Mouse (Mus musculus) kidney, embryonic 16.5 days (tissue): ENCODE data around the gene Samd4b. TPM values are rescaled to one million over a fixed set of nuclear protein-coding genes. Genes with fewer than 3 reads are reported as not detected.

ENCODE experiments used
- ATAC-seq: fragments of 200-750 bp; cut with Nextera tagmentation; 2 replicates; pipeline ENCODE4 v1.8.0; 2017; ENCODE audit warnings: moderate TSS enrichment; ENCODE audit not compliant: low FRiP score, low TSS enrichment
- H3K27ac ChIP-seq: fragments of 300-500 bp; sonication (generic); 2 replicates; pipeline ENCODE4 v1.5.1; 2014; ENCODE audit warnings: low read length
- H3K27me3 ChIP-seq: fragments of 300-500 bp; sonication (generic); 2 replicates; pipeline ENCODE4 v1.6.1; 2014; ENCODE audit warnings: low read length, control low read depth, mixed read lengths; ENCODE audit not compliant: insufficient read depth
- H3K36me3 ChIP-seq: fragments of 300-500 bp; sonication (generic); 2 replicates; pipeline ENCODE4 v1.6.1; 2014; ENCODE audit warnings: low read length, control low read depth, mixed read lengths; ENCODE audit not compliant: insufficient read depth
- H3K4me1 ChIP-seq: fragments of 300-500 bp; sonication (generic); 2 replicates; pipeline ENCODE4 v1.6.1; 2014; ENCODE audit warnings: low read length, control low read depth, mixed read lengths; ENCODE audit not compliant: insufficient read depth
- H3K4me2 ChIP-seq: fragments of 300-500 bp; sonication (generic); replicated peaks from 2 replicates; pipeline ENCODE4 v1.6.1; 2014; ENCODE audit warnings: low read depth, low read length
- H3K4me3 ChIP-seq: fragments of 300-500 bp; sonication (generic); 2 replicates; pipeline ENCODE4 v1.5.1; 2014; ENCODE audit warnings: mild to moderate bottlenecking, low read length
- H3K9ac ChIP-seq: fragments of 300-500 bp; sonication (generic); replicated peaks from 2 replicates; pipeline ENCODE4 v1.6.1; 2014; ENCODE audit warnings: low read length
- H3K9me3 ChIP-seq: fragments of 300-500 bp; sonication (generic); 2 replicates; pipeline ENCODE4 v1.6.1; 2016; ENCODE audit warnings: low read length, control low read depth
- WGBS: fragments of 180-500 bp; shearing (Covaris S2); extraction: QIAGEN DNeasy Blood & Tissue Kit; methylation state at CpG from one replicate; pipeline ENCODE4 v1.1.7; 2014; 5-methylcytosine and 5-hydroxymethylcytosine counted together
- polyA plus RNA-seq: library from polyadenylated mRNA; unstranded; fragments of >200 nt; fragmentation: Nextera tagmentation; extraction: Ambion mirVana; gene quantifications from 2 replicates; pipeline ENCODE4 v1.2.1, GENCODE M21; 2015

Gene Samd4b
- polyA plus RNA-seq, 1 experiment from 2014 or later, result 20.7 TPM

DNA sequence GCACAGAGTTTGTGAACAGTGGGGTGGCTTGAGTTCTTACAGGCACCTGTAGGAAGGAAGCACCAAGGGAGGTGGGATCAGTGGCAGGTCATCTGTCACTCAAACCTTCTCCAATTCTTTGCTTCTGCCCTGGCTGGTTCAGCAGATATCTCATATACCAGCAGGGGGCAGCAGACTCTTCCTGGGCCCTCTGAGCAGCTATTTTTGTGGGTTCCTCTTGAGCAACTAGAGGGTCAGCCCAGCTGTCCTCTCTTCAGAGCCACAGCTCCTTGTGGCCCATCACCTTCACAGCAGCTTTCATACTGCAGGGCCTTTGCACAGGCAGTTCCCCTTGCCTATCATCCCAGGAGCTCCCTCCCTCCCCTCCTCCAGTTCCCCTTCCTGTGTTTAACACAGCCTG is 29.7 kb downstream of the Samd4b start:
- H3K9me3 ChIP-seq, result no peaks in the 10 kb centered on the region
- no peak overlapping the region for H3K4me2 ChIP-seq
- no peak overlapping the region for H3K4me3 ChIP-seq
- H3K27me3 ChIP-seq, result no peaks in the 10 kb centered on the region
- no peak overlapping the region for H3K9ac ChIP-seq
- no peak for ATAC-seq
- peaks cover 37% of the 10 kb centered on the region for H3K4me1 ChIP-seq
- H3K27ac ChIP-seq, result no peak overlapping the region
- peaks cover 54% of the 10 kb centered on the region for H3K36me3 ChIP-seq

DNA sequence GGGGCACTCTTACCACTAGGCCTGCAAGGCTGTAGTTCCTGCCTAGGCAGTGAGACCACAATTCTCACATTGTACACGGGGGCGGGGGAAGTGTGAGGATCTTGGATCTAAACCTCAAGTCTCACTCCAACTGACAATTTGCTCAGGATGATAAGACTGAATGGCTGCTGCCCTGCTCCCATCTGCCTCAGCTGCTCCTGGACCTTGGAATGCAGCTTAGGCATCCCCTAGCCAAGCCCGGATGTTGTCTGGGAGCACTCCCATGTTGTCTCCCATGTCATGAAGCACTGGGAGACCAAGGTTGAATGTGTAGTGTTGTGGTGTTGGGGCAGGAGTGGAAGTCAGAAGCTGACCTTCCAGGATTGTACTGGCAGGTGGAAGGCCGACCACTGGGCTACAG is 30.4 kb downstream of the Samd4b start:
- no peak overlapping the region for H3K27ac ChIP-seq
- H3K4me3 ChIP-seq, result no peak overlapping the region
- H3K9me3 ChIP-seq, result no peaks in the 10 kb centered on the region
- H3K36me3 ChIP-seq, result peaks cover 62% of the 10 kb centered on the region
- H3K4me1 ChIP-seq, result peaks cover 30% of the 10 kb centered on the region
- H3K27me3 ChIP-seq, result no peaks in the 10 kb centered on the region
- no peak for ATAC-seq
- no peak overlapping the region for H3K4me2 ChIP-seq
- no peak overlapping the region for H3K9ac ChIP-seq
- 84% methylated on average over 4 of the region's 4 CpGs for WGBS

DNA sequence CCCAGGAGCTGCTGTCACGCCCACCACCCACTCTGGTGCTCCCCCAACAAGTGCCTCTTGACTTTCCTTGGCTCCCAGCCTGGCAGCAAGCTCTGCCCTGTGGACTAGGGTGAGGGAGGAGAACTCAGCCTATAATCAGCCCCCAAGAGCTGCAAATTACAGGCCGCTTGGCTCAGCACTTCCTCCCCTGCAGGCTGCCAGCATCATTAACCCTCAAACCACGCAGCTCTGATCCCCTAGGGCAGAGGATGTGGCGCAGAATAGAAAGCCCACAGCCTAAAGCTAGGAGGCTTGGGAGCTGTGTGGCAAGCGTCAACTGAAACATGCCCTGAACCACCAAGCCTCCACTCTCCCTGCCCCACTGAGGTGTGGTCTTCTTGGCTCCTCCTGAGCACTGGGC is 32.5 kb downstream of the Samd4b start:
- ATAC-seq, result no peak
- Histone ChIP-seq H3K4me1 (peaks cover 9% of the 10 kb centered on the region), H3K36me3 (peaks cover 79% of the 10 kb centered on the region), H3K4me3 (no peak overlapping the region), H3K27ac (no peak overlapping the region), H3K4me2 (no peak overlapping the region), H3K9me3 (no peaks in the 10 kb centered on the region), H3K27me3 (no peaks in the 10 kb centered on the region), H3K9ac (no peak overlapping the region)
- 77% methylated on average over 5 of the region's 5 CpGs for WGBS

DNA sequence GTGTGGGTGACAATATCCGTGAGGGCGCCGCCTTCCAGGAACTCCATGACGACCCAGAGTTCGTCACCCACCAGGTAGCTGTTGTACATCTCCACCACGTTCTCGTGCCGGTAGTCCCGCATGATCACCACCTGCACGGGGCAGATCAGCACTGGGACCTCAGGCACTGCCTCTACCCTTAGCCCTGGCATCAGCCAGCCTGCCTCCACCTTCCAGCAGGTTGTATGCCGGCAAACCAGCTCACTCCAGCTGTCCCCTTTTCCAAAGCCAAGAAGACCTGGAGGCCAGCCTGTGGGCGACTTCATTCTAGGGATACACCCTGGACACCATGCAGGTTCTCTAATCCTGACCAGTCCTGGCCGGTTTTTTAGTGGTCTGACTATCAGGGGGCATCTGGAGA is 35.0 kb downstream of the Samd4b start:
- no peak for ATAC-seq
- H3K36me3 ChIP-seq, result peaks cover 86% of the 10 kb centered on the region
- no peak overlapping the region for H3K27ac ChIP-seq
- no peaks in the 10 kb centered on the region for H3K9me3 ChIP-seq
- H3K27me3 ChIP-seq, result no peaks in the 10 kb centered on the region
- no peak overlapping the region for H3K4me2 ChIP-seq
- peaks cover 7% of the 10 kb centered on the region for H3K4me1 ChIP-seq
- H3K4me3 ChIP-seq, result no peak overlapping the region
- H3K9ac ChIP-seq, result no peak overlapping the region
- 93% methylated on average over 13 of the region's 13 CpGs for WGBS

DNA sequence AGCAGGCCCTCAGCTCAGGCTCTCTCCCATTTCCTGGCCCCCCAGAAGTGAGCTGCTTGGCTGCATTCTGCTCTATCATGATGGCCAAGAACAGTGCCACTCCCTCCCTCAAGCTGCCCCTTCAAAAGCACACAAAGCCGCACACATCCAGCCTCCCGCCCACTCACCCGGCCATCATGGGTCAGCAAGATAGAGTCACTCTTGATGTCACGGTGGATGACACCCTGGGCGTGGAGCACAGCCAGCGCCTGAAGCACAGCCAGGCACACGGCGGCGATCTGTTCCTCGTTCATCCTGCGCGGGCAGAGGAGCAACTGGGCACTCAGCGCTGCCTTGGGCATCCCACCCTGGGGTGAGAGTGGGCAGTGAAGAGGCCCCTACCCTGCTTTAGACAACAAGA is 35.6 kb downstream of the Samd4b start:
- Histone ChIP-seq H3K9ac (no peak overlapping the region), H3K36me3 (peaks cover 80% of the 10 kb centered on the region), H3K27me3 (no peaks in the 10 kb centered on the region), H3K27ac (no peak overlapping the region), H3K9me3 (no peaks in the 10 kb centered on the region), H3K4me1 (peaks cover 7% of the 10 kb centered on the region), H3K4me2 (no peak overlapping the region), H3K4me3 (no peak overlapping the region)
- WGBS, result 84% methylated on average over 13 of the region's 13 CpGs
- no peak for ATAC-seq

DNA sequence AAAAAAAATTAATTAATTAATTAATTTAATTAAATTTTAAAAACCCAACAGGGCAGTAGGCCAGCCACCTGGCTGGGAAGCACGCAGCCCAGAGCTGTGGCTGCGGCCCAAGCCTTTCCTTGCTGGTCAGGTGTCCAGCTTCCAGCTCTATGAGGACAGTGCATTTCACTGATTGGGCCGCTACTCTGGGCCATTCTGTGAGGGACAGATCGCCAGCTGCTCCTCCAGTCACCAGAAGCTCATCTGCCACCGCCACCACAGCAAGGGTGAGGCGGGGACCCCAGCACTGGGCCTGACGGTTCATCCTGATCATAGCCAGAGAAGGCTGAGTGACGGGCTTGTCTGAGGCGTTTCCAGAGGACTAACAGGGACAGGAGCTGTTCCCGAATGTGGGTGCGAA is 36.0 kb downstream of the Samd4b start:
- peaks cover 7% of the 10 kb centered on the region for H3K4me1 ChIP-seq
- H3K9me3 ChIP-seq, result no peaks in the 10 kb centered on the region
- H3K4me2 ChIP-seq, result no peak overlapping the region
- H3K36me3 ChIP-seq, result peaks cover 76% of the 10 kb centered on the region
- no peaks in the 10 kb centered on the region for H3K27me3 ChIP-seq
- no peak overlapping the region for H3K9ac ChIP-seq
- no peak overlapping the region for H3K4me3 ChIP-seq
- ATAC-seq, result no peak
- H3K27ac ChIP-seq, result no peak overlapping the region
- WGBS, result 92% methylated on average over 11 of the region's 11 CpGs

DNA sequence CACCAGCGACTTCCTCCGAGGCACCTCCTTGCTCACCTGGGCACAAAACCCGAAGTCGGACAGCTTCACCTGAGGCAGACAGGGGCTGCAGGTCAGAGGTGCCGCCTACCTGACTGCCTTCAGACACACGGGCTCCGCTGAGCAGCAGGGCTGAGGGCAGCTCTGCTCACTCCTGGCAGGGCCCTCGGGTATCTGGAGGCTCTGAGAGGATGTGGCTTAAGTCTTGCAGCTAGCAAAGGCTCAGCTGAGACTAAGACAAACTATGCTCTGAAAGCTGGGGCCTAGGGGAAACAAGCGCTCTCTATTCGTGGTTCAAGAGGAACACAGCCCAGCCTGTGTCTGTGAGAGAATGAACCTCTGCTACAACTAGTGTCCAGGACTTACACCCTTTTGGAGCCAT is 37.1 kb downstream of the Samd4b start:
- no peak overlapping the region for H3K4me2 ChIP-seq
- no peak overlapping the region for H3K9ac ChIP-seq

DNA sequence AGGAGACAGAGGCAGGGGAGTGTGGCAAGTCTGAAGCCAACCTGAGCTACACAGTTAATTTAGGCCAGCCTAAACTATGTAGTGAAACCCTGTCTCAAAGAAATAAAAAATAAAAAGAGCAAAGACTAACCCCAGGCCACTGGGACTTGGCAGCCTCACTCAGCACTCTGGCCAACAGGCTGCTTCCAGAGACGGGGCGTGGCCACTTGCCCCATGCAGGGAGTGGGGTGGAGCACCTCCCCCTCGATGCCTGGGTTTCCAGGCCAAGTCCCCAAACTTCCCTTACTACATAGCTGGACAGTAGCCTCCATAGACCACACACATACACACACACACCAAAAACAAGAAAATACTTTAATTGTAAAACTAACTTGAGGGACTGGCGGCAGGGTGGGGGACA is 39.5 kb downstream of the Samd4b start:
- Histone ChIP-seq H3K4me2 (no peak overlapping the region), H3K9ac (no peak overlapping the region), H3K9me3 (no peaks in the 10 kb centered on the region), H3K27me3 (no peaks in the 10 kb centered on the region), H3K36me3 (peaks cover 42% of the 10 kb centered on the region), H3K4me1 (peaks cover 7% of the 10 kb centered on the region), H3K27ac (peak overlapping the region; percentile 44; the same call in 1 of the 2 replicates), H3K4me3 (no peak overlapping the region)
- ATAC-seq, result peak; percentile 75
- 49% methylated on average over 4 of the region's 4 CpGs for WGBS

More for the DNA sequence above, 37.1 kb downstream of the Samd4b start:
- ATAC-seq, result no peak
- Histone ChIP-seq H3K4me3 (no peak overlapping the region), H3K9me3 (no peaks in the 10 kb centered on the region), H3K4me1 (peaks cover 7% of the 10 kb centered on the region), H3K36me3 (peaks cover 65% of the 10 kb centered on the region), H3K27ac (no peak overlapping the region), H3K27me3 (no peaks in the 10 kb centered on the region)
- WGBS, result 87% methylated on average over 10 of the region's 10 CpGs

DNA sequence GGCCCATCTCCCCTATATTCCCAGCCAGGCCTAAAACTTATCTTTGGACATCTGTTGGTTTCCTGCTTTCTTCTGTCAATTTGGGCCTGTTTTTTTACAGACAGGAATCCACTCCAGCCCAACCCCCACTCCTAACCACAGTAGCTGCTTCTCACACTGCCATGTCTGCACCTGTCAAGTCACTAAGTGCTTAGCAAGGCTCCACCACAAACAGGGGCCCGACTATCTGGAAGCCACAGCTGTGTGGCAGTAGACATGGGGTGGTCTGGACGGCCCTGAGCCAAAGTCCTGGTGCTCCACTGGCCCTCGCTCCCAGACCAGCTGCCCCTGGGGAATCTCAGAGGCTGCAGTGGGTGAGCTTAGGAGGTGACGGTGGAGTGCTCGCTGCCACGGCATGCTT is 40.2 kb downstream of the Samd4b start:
- no peak overlapping the region for H3K27ac ChIP-seq
- peaks cover 35% of the 10 kb centered on the region for H3K36me3 ChIP-seq
- no peak for ATAC-seq

DNA sequence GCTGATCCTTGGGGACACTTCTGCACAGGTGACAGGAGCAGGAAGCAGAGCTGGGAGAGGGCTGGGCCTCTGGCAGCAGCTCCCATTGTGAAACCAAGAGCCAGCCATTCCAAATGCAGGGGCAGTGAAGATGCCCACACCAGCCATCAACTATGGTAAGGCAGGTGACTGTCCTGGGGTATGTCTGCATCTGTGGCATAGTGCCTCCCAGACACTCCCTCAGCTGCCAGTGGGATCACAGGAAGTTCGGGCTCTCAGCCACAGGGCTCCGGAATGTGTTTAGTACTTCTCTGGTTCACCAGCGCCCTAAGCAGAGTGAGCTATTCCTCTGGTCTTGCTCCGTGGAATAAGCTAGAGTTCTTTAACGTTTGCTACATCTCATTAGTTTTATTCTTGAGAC is 40.9 kb downstream of the Samd4b start:
- H3K9ac ChIP-seq, result no peak overlapping the region

More for the DNA sequence above, 40.2 kb downstream of the Samd4b start:
- Histone ChIP-seq H3K9ac (no peak overlapping the region), H3K4me3 (no peak overlapping the region), H3K27me3 (no peaks in the 10 kb centered on the region), H3K9me3 (0 out of 2 replicates have a peak, but pooled peaks cover 1% of the 10 kb centered on the region), H3K4me1 (peaks cover 7% of the 10 kb centered on the region), H3K4me2 (no peak overlapping the region)
- WGBS, result 76% methylated on average over 6 of the region's 6 CpGs

More for the DNA sequence above, 40.9 kb downstream of the Samd4b start:
- WGBS, result 60% methylated on average over 5 of the region's 5 CpGs
- Histone ChIP-seq H3K36me3 (peaks cover 28% of the 10 kb centered on the region), H3K27me3 (no peaks in the 10 kb centered on the region), H3K4me2 (no peak overlapping the region), H3K4me3 (no peak overlapping the region), H3K9me3 (0 out of 2 replicates have a peak, but pooled peaks cover 2% of the 10 kb centered on the region), H3K4me1 (peaks cover 7% of the 10 kb centered on the region), H3K27ac (no peak overlapping the region)
- ATAC-seq, result no peak
